Mouse (Mus musculus): ENCODE results near the gene Il1b.

Gene Il1b

DNA sequence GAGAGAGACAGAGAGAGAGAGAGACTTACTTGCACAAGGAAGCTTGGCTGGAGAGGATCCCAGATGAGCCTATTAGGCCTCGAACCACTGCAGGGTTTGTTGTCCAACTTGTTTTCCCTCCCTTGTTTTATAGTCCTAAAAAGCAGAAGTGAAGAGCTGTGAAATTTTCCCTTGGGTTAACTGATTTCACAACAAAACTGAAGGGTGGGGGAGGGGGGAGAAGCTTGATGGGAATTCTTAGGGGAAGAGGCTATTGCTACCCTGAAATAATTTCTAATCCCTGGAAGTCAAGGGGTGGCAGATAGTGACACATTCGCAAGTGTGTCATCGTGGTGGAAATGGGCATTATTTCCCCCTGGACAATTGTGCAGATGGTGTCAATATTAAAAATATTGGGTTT is at the start of gene Il1b:
Gene Il1b (minus strand): TSS at position 101 of the 400 bp plus-strand sequence.
- no peak for DNase-seq

DNA sequence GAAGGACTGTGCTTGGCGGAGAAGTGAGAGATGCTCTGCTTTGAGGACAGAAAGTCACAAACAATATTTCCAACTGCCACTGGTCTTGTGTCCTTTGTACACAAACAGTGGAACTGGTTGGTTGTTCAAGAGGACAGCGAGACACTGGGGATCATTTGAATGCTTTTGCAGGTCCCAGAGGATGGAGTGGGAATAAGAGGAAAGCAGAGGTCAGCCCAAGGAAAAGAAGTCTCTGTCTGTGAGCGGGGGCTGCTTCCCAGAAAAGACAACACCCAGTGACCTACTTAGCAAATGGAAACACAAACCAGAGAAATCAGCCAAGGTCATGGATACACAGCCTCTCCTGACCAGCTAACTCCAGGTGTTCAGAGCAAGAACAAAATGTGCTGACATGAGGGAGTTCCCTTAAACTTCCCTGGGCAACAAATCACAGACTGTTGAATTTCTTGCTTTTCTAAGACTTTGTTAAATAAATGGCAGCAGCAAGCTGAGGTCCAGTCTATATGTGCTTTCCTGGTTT is 48.5 kb upstream of the Il1b start:
- no peak for DNase-seq

DNA sequence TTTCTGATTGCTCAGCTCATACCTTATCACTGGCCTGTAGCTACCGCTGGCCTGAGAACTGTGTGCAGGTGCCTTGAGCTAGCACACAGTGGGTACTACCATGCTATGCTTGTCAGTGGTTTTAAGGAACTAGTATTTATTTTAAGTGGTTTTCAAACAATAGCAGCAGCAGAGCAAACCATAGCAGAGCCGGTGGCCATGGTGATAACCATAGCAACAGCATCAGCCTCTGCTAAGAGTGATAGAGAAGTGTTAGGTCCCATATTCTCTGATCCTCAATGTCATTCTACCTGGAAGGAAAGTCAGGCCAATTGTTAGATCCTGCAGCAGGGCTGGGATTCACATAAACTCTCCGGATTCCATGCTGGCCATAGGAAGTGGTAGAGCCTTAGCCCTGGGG is 43.7 kb upstream of the Il1b start:
- DNase-seq = no peak

DNA sequence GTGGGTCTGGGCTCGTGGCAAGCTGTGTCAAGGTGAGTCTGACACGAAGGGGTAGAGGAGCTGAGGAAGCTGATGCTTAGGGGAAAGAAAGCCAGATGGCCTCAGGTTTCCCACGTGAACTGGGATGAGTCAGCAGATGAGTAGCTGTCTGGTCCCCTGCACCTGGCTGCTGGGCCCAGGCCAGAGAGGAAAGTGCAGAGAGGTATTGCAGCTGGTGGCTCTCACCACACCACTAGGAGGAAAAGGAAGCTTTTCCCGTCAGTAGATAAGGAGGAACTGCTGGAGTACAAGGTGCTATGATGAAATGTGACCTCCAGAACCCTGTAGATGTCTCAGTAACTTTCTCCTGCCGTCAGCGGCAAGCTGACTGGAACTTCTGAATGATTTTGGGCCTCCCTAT is 42.5 kb upstream of the Il1b start:
- no peak for DNase-seq

DNA sequence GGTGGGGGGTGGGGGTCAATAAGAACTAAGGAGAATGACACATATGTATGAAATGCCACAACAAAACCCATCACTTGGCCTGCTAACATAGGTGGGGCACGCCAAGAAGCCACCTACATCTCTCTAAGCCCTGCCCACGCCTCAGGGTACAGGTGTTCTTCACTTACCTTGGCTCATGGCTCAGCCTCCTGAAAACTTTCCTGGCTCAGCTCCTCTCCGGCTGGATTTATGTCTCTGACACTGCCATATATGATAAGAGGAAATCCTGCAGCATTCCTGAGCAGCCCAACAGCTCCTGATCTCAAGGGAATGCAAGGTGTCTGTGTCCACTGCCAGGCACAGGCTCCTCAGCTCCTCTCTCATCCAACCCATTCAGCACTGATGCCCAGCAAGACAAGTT is 40.7 kb upstream of the Il1b start:
- DNase-seq = no peak

DNA sequence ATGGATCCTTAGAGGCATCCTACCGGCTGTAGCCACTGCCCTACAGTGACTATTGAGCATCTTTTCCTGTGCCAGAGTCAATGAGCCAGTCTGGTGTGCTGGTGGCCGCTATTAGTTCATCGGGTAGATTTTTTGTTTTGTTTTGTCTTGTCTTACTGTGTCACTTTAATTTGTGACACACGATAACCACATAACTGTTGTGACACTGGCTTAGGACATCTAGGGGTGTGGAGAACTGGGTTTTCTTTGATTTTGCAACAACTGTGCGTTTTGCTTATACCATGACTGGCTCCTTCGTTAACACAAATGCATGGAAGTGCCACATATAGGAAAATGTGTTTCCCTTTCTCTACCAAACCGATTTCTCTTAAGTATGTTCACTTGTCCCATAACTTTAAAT is 39.4 kb upstream of the Il1b start:
- no peak for DNase-seq

DNA sequence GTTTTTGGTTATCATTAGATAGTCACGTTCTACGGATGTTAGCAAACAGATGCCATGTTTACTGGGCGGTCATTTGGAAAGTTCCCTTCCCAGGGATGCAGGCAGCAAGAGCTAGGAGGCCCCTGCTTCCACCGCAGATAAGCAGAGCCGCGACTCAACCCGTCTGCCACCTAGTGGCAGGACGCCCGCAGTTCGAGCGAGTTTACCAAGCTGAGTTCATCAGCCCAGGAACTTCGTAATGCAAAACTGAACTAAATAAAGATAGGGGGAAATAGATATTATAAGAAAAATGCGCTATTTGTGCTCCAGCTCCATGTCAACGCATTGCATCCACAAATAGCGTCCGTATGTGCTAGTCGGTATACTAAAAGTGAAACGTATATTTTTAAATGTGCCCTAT is 37.5 kb upstream of the Il1b start:
- peak; percentile 85 for DNase-seq

DNA sequence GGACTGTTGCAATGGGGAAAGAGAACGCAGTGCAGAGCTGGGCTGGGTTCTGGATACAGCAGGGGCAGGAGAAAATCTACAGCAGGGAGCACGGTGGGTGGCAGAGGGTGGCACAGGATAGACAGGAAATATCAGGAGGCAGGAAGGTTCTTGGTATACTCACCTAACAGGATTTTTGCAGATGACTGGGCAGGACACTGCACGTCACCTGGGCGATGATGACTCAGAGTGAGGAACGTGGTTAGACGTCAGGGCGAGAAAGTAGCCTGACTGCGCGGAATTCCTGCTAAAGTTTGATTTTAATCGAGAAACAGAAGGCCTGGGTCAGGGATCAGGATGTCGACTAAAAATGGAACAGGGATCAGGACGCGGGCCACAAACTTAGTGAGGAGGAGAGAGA is 36.7 kb upstream of the Il1b start:
- DNase-seq = no peak

DNA sequence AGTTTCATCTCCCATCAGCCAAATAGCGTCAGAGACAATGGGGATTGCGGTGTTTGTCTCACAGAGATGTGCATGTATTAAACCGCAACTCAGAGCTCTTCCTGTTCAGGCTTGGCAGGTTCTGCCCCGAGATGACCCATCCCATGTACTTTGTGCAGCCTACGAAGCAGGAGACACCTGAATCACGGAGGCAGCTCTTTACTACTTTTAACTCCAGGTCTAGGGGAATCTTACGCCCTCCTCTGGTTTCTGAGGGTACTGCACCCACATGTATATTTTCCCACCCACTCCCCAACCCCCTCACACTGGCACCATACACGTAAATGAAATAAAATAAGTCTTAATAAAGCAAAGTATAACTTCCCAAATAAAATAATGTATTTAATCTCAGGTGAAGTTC is 35.6 kb upstream of the Il1b start:
- no peak for DNase-seq

DNA sequence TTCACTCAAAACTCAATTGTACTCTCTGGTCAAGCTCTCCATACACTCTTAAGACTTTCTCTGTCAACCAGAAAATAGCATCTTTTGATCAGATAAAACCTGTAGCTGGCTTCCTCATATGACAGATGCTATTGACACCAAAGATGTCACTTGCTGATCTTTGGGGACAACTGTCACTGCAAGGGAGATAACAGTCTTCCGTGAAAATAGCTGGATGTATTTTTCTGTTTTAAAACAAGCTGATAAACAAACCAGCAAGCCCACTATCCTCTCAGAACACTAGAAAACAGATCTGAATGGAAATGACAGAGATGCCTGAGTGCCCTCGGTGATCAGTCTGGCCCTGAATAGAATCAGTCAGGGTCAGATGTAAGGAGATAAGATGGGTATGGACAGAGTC is 32.8 kb upstream of the Il1b start:
- DNase-seq = no peak

DNA sequence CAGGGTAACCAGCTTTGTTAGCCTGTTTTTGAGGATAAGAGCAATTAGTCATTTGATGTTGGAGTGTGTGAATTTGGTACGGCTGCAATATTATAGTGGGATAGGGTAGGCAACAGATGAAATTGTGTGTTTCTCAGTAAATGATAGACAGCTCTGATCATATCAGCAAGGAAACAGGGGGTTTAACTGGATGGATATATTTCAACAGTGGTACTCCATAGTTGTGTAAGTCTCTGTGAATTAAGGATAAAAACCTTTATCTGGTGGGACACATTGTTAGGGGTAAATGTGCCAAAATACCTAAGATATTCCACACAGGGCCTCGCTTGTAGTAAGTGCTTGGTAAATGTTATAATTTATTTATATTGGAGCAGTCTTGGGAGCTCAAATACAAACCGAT is 31.4 kb upstream of the Il1b start:
- DNase-seq = no peak

DNA sequence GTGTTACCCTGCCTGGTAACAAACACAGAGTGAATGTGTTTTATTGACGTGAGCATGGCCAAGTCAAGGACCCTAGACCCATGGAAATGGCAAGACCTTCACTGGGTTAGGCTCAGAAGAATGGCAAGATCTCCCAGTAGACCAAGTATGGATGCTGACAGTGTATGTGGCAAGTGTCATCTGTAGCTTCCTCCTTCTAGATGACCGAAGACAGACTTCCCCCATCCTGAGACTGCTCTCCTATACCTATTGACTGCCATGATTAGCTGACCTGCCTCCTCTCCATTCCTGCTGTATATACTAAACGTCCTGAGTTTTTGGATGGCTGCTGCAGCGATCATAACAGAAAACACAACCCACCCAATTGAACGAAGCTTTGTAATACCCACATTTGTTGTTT is 30.9 kb upstream of the Il1b start:
- no peak for DNase-seq

DNA sequence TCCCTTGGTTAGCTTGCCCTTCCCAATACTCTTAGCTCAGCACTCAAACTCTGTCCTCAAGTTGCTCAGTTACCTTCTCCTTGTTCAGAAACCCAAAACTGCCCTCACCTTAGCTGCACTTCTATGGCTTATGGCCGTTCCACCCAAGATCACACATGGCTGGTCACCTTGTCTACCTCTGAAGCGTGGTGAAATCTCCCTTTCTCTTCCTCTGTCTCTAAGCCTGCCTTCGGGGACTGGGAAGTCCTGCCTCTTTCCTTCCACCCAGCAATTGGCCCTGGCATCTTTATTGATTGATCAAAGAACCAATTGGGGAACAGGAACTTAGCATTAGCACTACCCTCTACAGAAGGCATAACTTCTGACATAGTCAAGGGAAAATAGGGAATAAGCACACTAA is 27.2 kb upstream of the Il1b start:
- DNase-seq = no peak

DNA sequence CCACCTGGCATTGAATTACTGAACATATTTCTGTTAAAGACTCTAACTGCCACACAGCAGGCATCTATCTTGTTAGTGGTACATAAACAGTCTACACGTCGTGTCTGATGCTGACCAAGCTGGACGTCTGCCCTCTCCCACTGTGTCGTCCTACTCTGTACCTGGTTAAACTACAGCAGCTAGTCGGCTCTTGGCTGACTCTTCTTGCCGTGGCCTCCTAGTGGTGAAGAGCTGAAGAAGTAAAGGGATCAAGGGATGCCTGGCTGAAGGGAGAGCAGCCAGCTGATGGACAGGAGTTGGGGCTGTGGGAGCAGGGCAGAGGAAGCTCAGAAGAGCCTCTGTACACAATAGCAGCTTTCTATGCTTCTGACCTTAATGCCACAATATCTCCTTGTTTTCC is 22.6 kb upstream of the Il1b start:
- DNase-seq = peak; percentile 61

DNA sequence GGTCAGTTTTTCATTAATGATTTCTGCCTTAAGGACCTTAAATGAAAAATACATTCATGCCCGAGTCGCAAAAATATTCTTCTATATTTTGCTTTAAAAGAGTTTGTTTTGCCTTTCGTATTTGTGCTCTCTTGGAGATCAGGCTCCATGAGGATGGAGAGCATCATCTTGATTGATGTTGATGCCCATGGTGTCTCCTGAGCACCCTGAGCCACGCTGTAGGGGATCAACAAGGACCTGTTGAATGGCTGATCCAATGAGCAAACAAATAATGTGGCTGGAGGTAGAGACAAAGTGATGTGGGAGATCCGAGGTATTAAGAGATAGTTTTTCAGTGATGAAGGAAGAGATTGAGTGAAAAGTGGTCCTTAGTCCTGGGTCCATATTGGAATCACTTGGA is 19.2 kb upstream of the Il1b start:
- no peak for DNase-seq

DNA sequence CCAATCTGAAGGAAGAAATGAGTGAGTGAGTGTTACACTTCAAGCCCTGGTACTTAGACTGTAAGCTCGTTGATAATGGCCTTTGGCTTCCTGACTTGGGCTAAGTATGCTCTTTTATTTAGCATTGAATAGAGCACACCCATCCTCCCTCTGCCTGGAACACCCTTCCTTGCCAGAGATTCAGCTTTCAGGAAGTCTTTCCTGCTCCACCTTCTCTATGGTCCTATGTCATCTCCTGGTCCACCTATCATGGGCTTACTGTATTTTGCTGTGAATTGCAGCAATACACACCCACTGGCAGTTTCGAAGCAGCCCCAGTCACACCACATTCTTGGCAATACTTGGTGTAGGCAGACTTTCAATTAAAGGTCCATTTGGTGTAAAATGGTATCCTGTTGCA is 18.4 kb upstream of the Il1b start:
- DNase-seq = peak; percentile 31

DNA sequence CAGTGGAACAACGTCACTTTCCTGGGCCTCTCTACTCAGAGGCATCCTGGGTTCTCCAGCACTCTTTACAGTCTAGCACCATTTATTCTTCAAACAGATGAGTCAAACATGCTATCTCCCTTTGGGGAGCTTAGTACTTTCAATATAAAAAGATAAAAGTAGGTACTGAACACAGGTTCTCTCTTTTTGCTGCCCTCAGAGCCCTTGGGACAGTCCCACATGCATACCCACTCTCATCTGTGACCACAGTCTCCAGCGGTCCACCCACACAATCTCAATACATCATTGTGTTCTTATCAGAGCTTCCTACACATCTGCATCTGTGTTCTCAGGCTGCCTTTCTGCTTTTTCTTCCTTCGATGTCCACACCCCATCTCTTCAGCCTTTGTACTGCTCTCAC is 14.4 kb upstream of the Il1b start:
- DNase-seq = no peak

DNA sequence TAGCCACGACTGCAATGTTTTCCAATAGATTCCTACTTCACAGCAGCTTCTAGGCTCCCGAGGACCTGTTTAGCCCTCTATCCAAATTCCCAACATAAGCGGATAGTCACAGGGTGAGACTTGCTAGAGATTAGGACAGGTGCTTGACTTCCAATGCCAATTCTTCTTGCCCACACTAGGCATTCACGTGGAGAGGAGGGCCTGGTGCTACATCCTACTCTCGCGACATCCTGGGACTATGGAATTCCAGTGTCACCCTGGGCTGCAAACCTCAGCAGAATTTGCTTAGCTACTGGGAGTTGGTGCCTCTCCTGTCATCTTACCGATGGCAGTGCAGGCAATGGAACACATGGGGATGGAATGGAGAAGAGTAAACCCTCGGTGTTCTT is 13.3 kb upstream of the Il1b start:
- no peak for DNase-seq

DNA sequence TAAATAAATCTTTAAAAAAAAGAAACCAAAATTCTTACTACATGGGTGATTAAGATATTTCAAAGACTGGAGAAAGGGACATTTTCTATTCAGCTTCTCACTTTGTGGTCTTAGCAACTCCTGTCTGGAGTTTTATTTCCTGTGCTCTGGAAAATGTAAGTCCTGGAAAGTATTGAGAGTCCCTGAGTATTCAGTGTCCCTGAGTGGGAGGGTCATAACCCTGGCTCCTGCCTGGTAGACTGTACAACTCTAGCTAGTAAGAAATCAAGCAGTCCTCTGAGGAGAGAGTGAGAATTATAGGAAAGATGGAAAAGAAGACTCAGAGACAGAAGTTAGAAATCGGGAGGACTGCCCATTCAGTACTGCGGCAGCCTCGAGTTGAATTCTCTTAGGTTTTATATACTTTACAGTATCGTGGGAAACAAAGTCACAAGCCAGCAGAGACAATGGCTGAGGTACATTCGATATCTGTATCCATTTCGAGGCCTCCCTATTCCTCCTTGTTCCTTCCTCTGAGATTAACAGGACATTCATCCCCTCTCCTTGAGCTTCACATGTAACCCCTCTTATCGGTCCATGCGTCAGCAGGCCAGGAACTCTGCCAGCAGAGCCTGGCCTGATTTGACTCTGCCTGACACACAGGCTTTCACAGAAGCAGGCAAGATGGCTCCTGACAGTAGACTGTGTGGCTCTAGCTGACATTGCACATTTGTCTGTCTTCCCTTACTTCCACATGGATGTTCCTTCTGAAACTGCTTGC is 12.8 kb upstream of the Il1b start:
- peak; percentile 26 for DNase-seq

DNA sequence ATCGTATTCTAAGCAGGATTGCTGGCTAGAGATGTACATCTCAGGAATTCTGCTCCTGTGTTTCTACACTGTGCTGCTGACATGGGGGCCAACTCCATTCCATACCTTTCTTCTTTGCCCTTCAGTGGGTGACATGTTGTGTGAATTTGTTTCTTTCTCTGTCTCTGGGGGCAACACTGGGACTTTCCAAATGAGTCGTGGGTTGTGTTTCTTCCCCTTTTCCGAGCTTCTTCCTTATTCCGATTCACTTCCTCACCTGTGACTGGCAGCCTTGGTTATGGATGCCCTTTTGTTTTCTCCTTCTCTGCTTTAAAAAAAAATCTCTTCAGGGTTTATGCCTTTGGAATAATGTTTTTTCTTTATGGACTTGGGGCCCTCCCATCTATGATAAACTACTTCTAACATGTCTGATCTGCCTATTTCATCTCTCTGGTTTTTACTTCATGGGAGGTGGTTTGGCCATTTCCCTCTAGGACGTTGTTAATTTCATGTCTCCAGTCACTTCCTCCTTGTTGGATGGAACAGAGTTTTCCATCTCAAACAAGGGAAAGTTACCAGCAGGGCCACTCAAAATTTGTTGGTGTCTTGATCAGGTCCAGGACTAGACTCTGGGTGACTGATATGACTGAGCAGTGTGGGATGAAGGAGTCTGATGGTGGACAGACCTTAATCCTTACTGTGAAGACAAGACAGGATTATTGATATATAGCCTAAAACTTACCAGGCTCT is 10.0 kb upstream of the Il1b start:
- no peak for DNase-seq

DNA sequence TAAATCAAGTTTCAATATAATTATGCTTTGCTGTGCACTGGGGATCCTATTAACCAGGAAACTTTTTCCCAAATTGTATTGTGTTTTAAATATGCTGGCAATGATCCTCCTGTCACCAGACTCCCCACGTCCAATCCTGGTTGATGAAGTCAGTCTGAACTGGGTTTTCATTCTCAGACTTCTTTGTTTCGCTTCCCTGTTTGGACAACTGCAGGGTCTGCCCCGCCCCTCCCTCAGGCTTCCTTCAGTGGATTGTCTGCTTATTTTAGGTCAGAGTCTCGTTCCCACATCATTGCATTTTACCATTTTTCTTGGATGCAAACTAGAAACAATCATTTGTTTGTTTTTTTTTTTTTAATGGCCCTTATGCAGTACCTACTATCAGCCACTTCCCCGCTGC is 9.3 kb upstream of the Il1b start:
- DNase-seq = peak; percentile 11

DNA sequence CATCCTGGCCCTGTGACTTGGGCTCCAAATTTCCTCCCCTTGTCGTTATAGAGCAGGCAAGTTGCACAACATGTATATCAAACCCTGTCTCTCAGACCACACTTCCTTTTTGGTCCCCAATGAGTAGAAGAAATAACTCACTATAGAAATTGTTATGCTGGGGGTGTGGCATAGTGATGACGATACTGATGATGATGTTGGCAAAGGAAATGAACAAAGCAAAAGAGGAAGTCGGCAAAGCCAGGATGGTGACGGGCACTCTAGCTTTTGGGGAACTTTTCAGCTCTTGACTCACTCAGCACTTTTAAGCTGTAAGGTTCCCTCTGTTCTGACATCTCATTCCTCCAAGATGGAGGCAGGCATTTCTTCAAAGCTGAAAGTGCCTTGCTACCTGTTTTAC is 2.4 kb upstream of the Il1b start:
- DNase-seq = peak; percentile 18

DNA sequence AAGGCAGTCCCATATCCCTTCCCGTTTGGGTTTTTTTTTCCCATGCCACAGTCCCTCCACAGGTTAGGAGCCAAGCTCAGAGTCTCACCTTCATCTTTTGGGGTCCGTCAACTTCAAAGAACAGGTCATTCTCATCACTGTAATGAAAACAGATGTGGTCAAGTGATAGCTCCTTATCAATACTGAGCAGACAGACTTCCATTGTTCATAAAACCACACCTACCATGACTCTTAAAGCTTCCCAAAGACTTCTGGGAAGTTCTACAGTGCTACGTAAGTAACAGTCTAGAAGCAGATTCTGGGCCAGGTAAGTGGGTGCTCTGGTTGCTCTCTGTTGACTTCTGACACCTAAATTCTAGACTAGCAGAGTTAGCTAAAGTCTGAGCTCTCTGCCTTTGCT is 1.3 kb downstream of the Il1b start:
- DNase-seq = no peak

DNA sequence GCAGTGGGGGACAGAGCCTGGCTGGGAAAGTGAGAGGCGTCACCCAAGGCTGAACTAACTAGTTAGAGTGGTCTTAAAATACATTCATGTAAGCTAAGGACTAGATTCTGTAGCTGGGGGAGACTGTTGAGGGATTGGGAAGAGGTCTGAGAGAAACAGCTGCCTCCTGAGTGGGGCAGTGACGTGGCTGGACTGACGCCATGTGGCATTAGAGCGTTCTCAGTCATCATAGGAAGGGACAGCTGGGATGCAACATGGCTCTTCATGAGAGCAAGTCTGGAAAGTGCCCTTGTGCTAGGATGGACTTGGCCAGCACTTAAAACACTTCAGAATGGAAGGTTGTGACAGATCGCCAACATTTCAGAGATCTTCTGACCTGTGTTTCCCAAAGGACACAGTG is 2.1 kb downstream of the Il1b start:
- DNase-seq = peak; percentile 27

DNA sequence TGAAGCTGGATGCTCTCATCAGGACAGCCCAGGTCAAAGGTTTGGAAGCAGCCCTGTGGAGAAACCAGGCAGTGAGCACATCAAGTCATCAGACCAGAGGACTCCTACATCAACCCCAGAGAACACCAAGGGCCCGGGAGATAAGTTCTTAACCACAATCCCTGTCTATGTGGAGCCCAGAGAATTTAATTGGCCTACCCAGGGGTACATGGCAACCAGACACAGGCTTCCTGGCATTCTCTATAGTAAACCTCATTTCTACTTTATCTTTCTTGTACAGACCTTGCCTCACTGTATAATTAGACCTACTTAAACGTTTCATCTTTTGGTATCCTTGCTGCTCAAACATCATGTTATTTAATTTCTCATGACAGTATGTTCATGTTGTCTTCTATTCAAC is 2.8 kb downstream of the Il1b start:
- DNase-seq = no peak
